Comparison of ENCODE assay signal across 23 mouse cellular contexts in the genomic region with DNA sequence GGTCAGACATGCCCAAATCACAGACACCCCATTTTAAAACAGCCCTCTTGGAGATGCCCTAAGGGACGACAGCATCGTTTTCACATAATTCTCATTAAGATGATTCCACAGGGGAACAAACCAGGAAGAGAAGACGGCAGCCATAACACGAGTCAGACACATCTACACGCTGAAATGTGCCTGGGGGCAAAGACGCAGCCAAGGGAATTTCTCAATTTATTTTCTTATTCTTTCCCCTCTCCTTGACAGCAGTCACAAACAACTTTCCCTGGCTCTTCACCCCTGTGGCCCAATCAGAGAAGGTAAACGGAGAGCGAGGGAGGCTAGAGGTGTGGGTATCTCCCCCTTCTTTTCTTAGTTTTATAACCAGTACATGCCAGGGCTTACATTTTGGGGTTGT. TPM values are rescaled to one million over a fixed set of nuclear protein-coding genes. Genes with fewer than 3 reads are reported as not detected.
"Had no signal": no experiment of that assay in that cellular context is flagged by ENCODE, and none has a peak within 500 bp of the region (broad histone marks: within the 10 kb centered on the region; RNA-seq: fewer than 3 reads in every experiment).

No protein-coding gene starts in this region.

- H3K4me2 ChIP-seq: limb, embryonic 13.5 days; liver, embryonic 12.5 days; liver, embryonic 15.5 days; lung, embryonic 15.5 days; neural tube, embryonic 12.5 days; neural tube, embryonic 15.5 days had no signal

- H3K36me3 ChIP-seq: limb, embryonic 10.5 days; limb, embryonic 13.5 days; liver, embryonic 12.5 days; liver, embryonic 15.5 days; lung, embryonic 15.5 days; neural tube, embryonic 12.5 days had no signal

- H3K4me1 ChIP-seq: limb, embryonic 10.5 days; limb, embryonic 13.5 days; liver, embryonic 12.5 days; liver, embryonic 15.5 days; lung, embryonic 15.5 days; megakaryocyte, embryonic 14.5 days; neural tube, embryonic 12.5 days had no signal

- H3K27me3 ChIP-seq: limb, embryonic 13.5 days; liver, embryonic 12.5 days; liver, embryonic 15.5 days; lung, embryonic 15.5 days; megakaryocyte, embryonic 14.5 days; neural tube, embryonic 12.5 days; neural tube, embryonic 15.5 days had no signal

- ATAC-seq: liver, embryonic 12.5 days had no signal

- H3K4me3 ChIP-seq: limb, embryonic 10.5 days; limb, embryonic 13.5 days; liver, embryonic 12.5 days; liver, embryonic 15.5 days; lung, embryonic 15.5 days; megakaryocyte, embryonic 14.5 days; neural tube, embryonic 12.5 days; neural tube, embryonic 15.5 days had no signal

- H3K9ac ChIP-seq: limb, embryonic 13.5 days; liver, embryonic 12.5 days; liver, embryonic 15.5 days; lung, embryonic 15.5 days; neural tube, embryonic 12.5 days; neural tube, embryonic 15.5 days had no signal

- H3K9me3 ChIP-seq: limb, embryonic 10.5 days; limb, embryonic 13.5 days; liver, embryonic 12.5 days; liver, embryonic 15.5 days; lung, embryonic 15.5 days; neural tube, embryonic 12.5 days; neural tube, embryonic 15.5 days had no signal

- DNase-seq: kidney, adult 11 months; kidney, adult 9 months; kidney, postnatal 14 days; kidney, postnatal 4 days; liver; lung, adult 18-20 months; lung, postnatal 10 days; lung, postnatal 36 days; right cerebral cortex, adult 18-20 months; right cerebral cortex, postnatal 14 days; right cerebral cortex, postnatal 4 days; thymus, adult 2 months; thymus, postnatal 14 days; thymus, postnatal 4 days had no signal

- H3K27ac ChIP-seq: limb, embryonic 10.5 days; limb, embryonic 13.5 days; liver, embryonic 12.5 days; liver, embryonic 15.5 days; lung, embryonic 15.5 days; neural tube, embryonic 12.5 days; neural tube, embryonic 15.5 days; stomach, postnatal 0 days had no signal

RNA-seq across cellular contexts. Expression of gene Sod3, which starts 40.8 kb away (rescaled TPM):
- polyA plus RNA-seq: limb, embryonic 10.5 days had no signal
